Mouse (Mus musculus) E14TG2a.4 (cell line): ENCODE results near the gene Vmn2r66.

Experiments used
- H3K27me3 ChIP-seq: 2 replicates; pipeline ENCODE4 v1.6.1; 2014; ENCODE audit warnings: low read length, control low read depth; ENCODE audit not compliant: insufficient read depth
- H3K36me3 ChIP-seq: 2 replicates; pipeline ENCODE4 v1.6.1; 2014; ENCODE audit warnings: low read length, control low read depth; ENCODE audit not compliant: insufficient read depth
- H3K4me1 ChIP-seq: replicated peaks from 2 replicates; pipeline ENCODE4 v1.6.1; 2014; ENCODE audit warnings: low read depth, low read length, control low read depth
- H3K4me3 ChIP-seq: replicated peaks from 2 replicates; pipeline ENCODE4 v1.5.1; 2014; ENCODE audit warnings: mild to moderate bottlenecking, low read length
- H3K9me3 ChIP-seq: 2 replicates; pipeline ENCODE4 v1.6.1; 2014; ENCODE audit warnings: low read length, control low read depth
- CTCF ChIP-seq: conservative IDR thresholded peaks from 2 replicates; pipeline ENCODE4 v1.5.1; 2014; ENCODE audit warnings: low read length
- NANOG ChIP-seq: IDR thresholded peaks from 2 replicates; pipeline ENCODE4 v1.6.1; 2014; ENCODE audit warnings: borderline replicate concordance, low read length, mixed read lengths
- POU5F1 ChIP-seq: IDR thresholded peaks from 2 replicates; pipeline ENCODE4 v1.6.1; 2014; ENCODE audit warnings: low read length, borderline replicate concordance

Gene Vmn2r66

GRCm38 (mm10) chr7:85012168-85012567 is at the start of gene Vmn2r66:
Vmn2r66 (minus strand) TSS chr7:85012268.
- H3K9me3 ChIP-seq: no peaks in the 10 kb centered on the region
- H3K27me3 ChIP-seq: no peaks in the 10 kb centered on the region
- no peaks in the 10 kb centered on the region for H3K4me1 ChIP-seq
- no peak within 1 kb of the TSS for H3K4me3 ChIP-seq
- no peaks in the 10 kb centered on the region for H3K36me3 ChIP-seq
- TF ChIP-seq NANOG (no peak), CTCF (no peak), POU5F1 (no peak)

GRCm38 (mm10) chr7:84996694-84997093 is 15.4 kb downstream of the Vmn2r66 start:
- TF ChIP-seq POU5F1: no peak
- no peak for TF ChIP-seq NANOG
- TF ChIP-seq CTCF: no peak
- Histone ChIP-seq H3K36me3 (no peaks in the 10 kb centered on the region), H3K9me3 (no peaks in the 10 kb centered on the region), H3K4me3 (no peak overlapping the region), H3K27me3 (no peaks in the 10 kb centered on the region), H3K4me1 (no peaks in the 10 kb centered on the region)

GRCm38 (mm10) chr7:84964015-84964414 is 48.1 kb downstream of the Vmn2r66 start, which contains the start of gene Vmn2r65:
Vmn2r65 (minus strand) TSS chr7:84964115.
- H3K9me3 ChIP-seq: no peaks in the 10 kb centered on the region
- no peak within 1 kb of the TSS for H3K4me3 ChIP-seq
- no peaks in the 10 kb centered on the region for H3K36me3 ChIP-seq
- no peaks in the 10 kb centered on the region for H3K27me3 ChIP-seq
- no peaks in the 10 kb centered on the region for H3K4me1 ChIP-seq
- TF ChIP-seq POU5F1: no peak
- TF ChIP-seq NANOG: no peak
- TF ChIP-seq CTCF: no peak
